Mouse (Mus musculus) liver, embryonic 14.5 days (tissue): ENCODE measurements around the gene Ednra.

ENCODE experiments used
- CTCF ChIP-seq: IDR thresholded peaks from 2 replicates; pipeline ENCODE4 v1.5.1; 2016; ENCODE audit warnings: antibody characterized with exemption, low read depth, control low read depth
- EP300 ChIP-seq: IDR thresholded peaks from 2 replicates; pipeline ENCODE4 v1.6.1; 2016; ENCODE audit warnings: antibody characterized with exemption, low read depth

GRCm38 (mm10) chr8:77744476-77744875 is 20.2 kb upstream of the Ednra start:
- TF ChIP-seq CTCF = no peak
- no peak for TF ChIP-seq EP300
